In genomic region chr3:88238866-88239391, GRCm38 (mm10) we compare ENCODE assay signal across 12 mouse cellular contexts. TPM values are rescaled to one million over a fixed set of nuclear protein-coding genes. Genes with fewer than 3 reads are reported as not detected.
DNase-seq lines count a peak whose midpoint lies in the region; ATAC-seq lines count a peak whose summit lies in the region.
"Had no signal": no experiment of that assay in that cellular context is flagged by ENCODE, and none has a peak within 500 bp of the region (broad histone marks: within the 10 kb centered on the region; RNA-seq: fewer than 3 reads in every experiment).

No protein-coding gene starts in this region.

- no peak for ATAC-seq in cerebellum, adult (ENCODE audit: insufficient number of reproducible peaks, low FRiP score, low TSS enrichment)
- ATAC-seq in forebrain, embryonic 16.5 days = peak; percentile 80
- ATAC-seq in midbrain, embryonic 13.5 days = peak; percentile 28; the same call in 1 of the 2 replicates
- no peak for ATAC-seq in heart, embryonic 11.5 days (replicated peaks; ENCODE audit: insufficient number of reproducible peaks, low FRiP score, low TSS enrichment)
- ATAC-seq: liver, postnatal 0 days had no signal

- DNase-seq in cerebellum, adult 11 months = peak; percentile 22
- DNase-seq in cerebellum, adult 8-10 months = peak; percentile 30
- DNase-seq in natural killer cell, adult 2 months (ENCODE audit: low spot score in 2 of 2) = no peak
- DNase-seq in ovary, adult 18-20 months (ENCODE audit: low spot score) = no peak
- DNase-seq: embryo, embryonic 11 days; gastrocnemius, postnatal 36 days; kidney, postnatal 10 days; liver, postnatal 0 days had no signal

- H3K4me2 ChIP-seq in forebrain, embryonic 16.5 days (ENCODE audit: low read length) = peak overlapping the region; percentile 8; the same call in 1 of the 2 replicates
- no peak overlapping the region for H3K4me2 ChIP-seq in midbrain, embryonic 13.5 days (replicated peaks)
- H3K4me2 ChIP-seq in heart, embryonic 11.5 days = no peak overlapping the region

- no peak overlapping the region for H3K4me3 ChIP-seq in forebrain, embryonic 16.5 days (replicated peaks; ENCODE audit: low read length)
- no peak overlapping the region for H3K4me3 ChIP-seq in midbrain, embryonic 13.5 days (replicated peaks)
- no peak overlapping the region for H3K4me3 ChIP-seq in heart, embryonic 11.5 days (ENCODE audit: low read depth, low read length)

- H3K27ac ChIP-seq in forebrain, embryonic 16.5 days (ENCODE audit: low read length) = peak overlapping the region; percentile 92
- H3K27ac ChIP-seq in midbrain, embryonic 13.5 days = peak overlapping the region; percentile 80
- H3K27ac ChIP-seq in heart, embryonic 11.5 days (ENCODE audit: low read depth, low read length) = no peak overlapping the region

- no peaks in the 10 kb centered on the region for H3K36me3 ChIP-seq in forebrain, embryonic 16.5 days (ENCODE audit: control insufficient read depth, insufficient read depth)
- no peaks in the 10 kb centered on the region for H3K36me3 ChIP-seq in midbrain, embryonic 13.5 days
- no peaks in the 10 kb centered on the region for H3K36me3 ChIP-seq in heart, embryonic 11.5 days (ENCODE audit: control insufficient read depth, insufficient read depth, low read length)

- H3K9ac ChIP-seq in forebrain, embryonic 16.5 days (replicated peaks; ENCODE audit: low read depth, low read length) = peak overlapping the region; percentile 35
- no peak overlapping the region for H3K9ac ChIP-seq in midbrain, embryonic 13.5 days (replicated peaks)
- no peak overlapping the region for H3K9ac ChIP-seq in heart, embryonic 11.5 days (ENCODE audit: low read depth, low read length)
- H3K9ac ChIP-seq: liver, postnatal 0 days had no signal

- no peaks in the 10 kb centered on the region for H3K27me3 ChIP-seq in forebrain, embryonic 16.5 days (replicated peaks; ENCODE audit: control insufficient read depth, insufficient read depth, low read length)
- H3K27me3 ChIP-seq in midbrain, embryonic 13.5 days = peaks cover 66% of the 10 kb centered on the region
- peaks cover 90% of the 10 kb centered on the region for H3K27me3 ChIP-seq in heart, embryonic 11.5 days (ENCODE audit: control insufficient read depth, insufficient read depth, low read length)

- H3K9me3 ChIP-seq in forebrain, embryonic 16.5 days (ENCODE audit: control insufficient read depth, low read length) = no peaks in the 10 kb centered on the region
- H3K9me3 ChIP-seq in midbrain, embryonic 13.5 days = no peaks in the 10 kb centered on the region
- no peaks in the 10 kb centered on the region for H3K9me3 ChIP-seq in heart, embryonic 11.5 days (replicated peaks; ENCODE audit: control insufficient read depth, low read length)

- WGBS in forebrain, embryonic 16.5 days = 20% methylated on average over 8 of the region's 8 CpGs
- WGBS in midbrain, embryonic 13.5 days = 30% methylated on average over 8 of the region's 8 CpGs
- WGBS in heart, embryonic 11.5 days (ENCODE audit: insufficient replicate concordance) = 39% methylated on average over 7 of the region's 8 CpGs

- peaks cover 75% of the 10 kb centered on the region for H3K4me1 ChIP-seq in forebrain, embryonic 16.5 days (replicated peaks; ENCODE audit: control insufficient read depth, insufficient read depth, low read length)
- peaks cover 85% of the 10 kb centered on the region for H3K4me1 ChIP-seq in midbrain, embryonic 13.5 days (replicated peaks)
- 0 out of 2 replicates have a peak, but pooled peaks cover 5% of the 10 kb centered on the region for H3K4me1 ChIP-seq in heart, embryonic 11.5 days (ENCODE audit: control insufficient read depth, insufficient read depth, low read length)

RNA-seq across cellular contexts. Expression of gene Rhbg, which starts 15.6 kb away (rescaled TPM):
- polyA plus RNA-seq in forebrain, embryonic 16.5 days (2015; fragmentation: Nextera tagmentation; extraction: Ambion mirVana) = not detected in 2 replicates
- polyA plus RNA-seq in midbrain, embryonic 13.5 days (2015; fragmentation: Nextera tagmentation; extraction: Ambion mirVana) = 0.12 TPM in 1 of 2 replicates, not detected in the other
- 0.10 TPM in 1 of 2 replicates, not detected in the other for polyA plus RNA-seq in heart, embryonic 11.5 days (2014; fragmentation: Nextera tagmentation; extraction: Ambion mirVana)

RNA-seq across cellular contexts. Expression of gene Gm38392, which starts 48.1 kb away (rescaled TPM):
- polyA plus RNA-seq in forebrain, embryonic 16.5 days (2015; fragmentation: Nextera tagmentation; extraction: Ambion mirVana) = 0.18 and 0.27 TPM in 2 replicates
- 0.16 TPM in 1 of 2 replicates, not detected in the other for polyA plus RNA-seq in midbrain, embryonic 13.5 days (2015; fragmentation: Nextera tagmentation; extraction: Ambion mirVana)
- polyA plus RNA-seq in heart, embryonic 11.5 days (2014; fragmentation: Nextera tagmentation; extraction: Ambion mirVana) = 0.31 TPM in 1 of 2 replicates, not detected in the other

RNA-seq across cellular contexts. Expression of gene Tsacc, which starts 57.9 kb away (rescaled TPM):
- polyA plus RNA-seq in forebrain, embryonic 16.5 days (2015; fragmentation: Nextera tagmentation; extraction: Ambion mirVana) = 8.5 and 10.4 TPM in 2 replicates
- polyA plus RNA-seq in midbrain, embryonic 13.5 days (2015; fragmentation: Nextera tagmentation; extraction: Ambion mirVana) = 11.2 and 11.6 TPM in 2 replicates
- polyA plus RNA-seq in heart, embryonic 11.5 days (2014; fragmentation: Nextera tagmentation; extraction: Ambion mirVana) = 12.8 and 14.9 TPM in 2 replicates

RNA-seq across cellular contexts. Expression of gene Cct3, which starts 58.0 kb away (rescaled TPM):
- polyA plus RNA-seq in forebrain, embryonic 16.5 days (2015; fragmentation: Nextera tagmentation; extraction: Ambion mirVana) = 517 and 522 TPM in 2 replicates
- 529 and 545 TPM in 2 replicates for polyA plus RNA-seq in midbrain, embryonic 13.5 days (2015; fragmentation: Nextera tagmentation; extraction: Ambion mirVana)
- polyA plus RNA-seq in heart, embryonic 11.5 days (2014; fragmentation: Nextera tagmentation; extraction: Ambion mirVana) = 491 and 516 TPM in 2 replicates

Comparison
In these comparisons a context has a peak if more than half of its experiments do, and no peak if none do; other contexts are left out.
1. DNase-seq: peak in cerebellum, adult 11 months (single experiment) and cerebellum, adult 8-10 months (single experiment); none in natural killer cell, adult 2 months (0 of 2) and ovary, adult 18-20 months (single experiment).
2. ATAC-seq: peak in forebrain, embryonic 16.5 days (single experiment) and midbrain, embryonic 13.5 days (single experiment); none in cerebellum, adult (single experiment) and heart, embryonic 11.5 days (single experiment).